Mouse (Mus musculus) frontal cortex, adult (tissue): ENCODE measurements around the gene Npepps.
"Not testable (repeated sequence)": the region's sequence is repeated elsewhere in the genome, so short reads cannot be mapped to it uniquely, and the experiment has no call there.

Experiments
- ATAC-seq: cut with Nextera tagmentation; 2 replicates; pipeline ENCODE4 v1.9.2; 2017; ENCODE audit warnings: mild to moderate bottlenecking, moderate library complexity, mixed read lengths; ENCODE audit not compliant: low TSS enrichment

The Npepps gene

DNA sequence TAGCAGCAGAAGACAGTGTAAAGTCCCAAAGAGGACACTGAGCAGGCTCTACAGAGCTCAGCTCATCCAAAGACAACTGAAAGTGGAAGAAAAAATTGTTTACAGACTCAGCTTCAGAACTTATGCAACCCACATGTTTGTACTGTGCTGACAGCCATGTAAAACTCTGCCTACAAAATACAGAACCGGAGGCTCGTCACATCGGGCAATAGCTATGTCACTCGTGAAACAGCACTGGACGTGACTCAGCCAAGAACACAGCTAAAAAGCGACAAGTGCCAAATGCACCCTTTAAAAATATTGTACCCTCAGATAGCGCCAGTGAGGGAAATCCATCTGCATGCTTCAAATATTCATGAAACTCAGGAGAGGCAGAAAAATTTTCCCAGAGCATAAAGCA, 39.1 kb downstream of the Npepps start:
- ATAC-seq = peak; percentile 59; the same call in 1 of the 2 replicates

DNA sequence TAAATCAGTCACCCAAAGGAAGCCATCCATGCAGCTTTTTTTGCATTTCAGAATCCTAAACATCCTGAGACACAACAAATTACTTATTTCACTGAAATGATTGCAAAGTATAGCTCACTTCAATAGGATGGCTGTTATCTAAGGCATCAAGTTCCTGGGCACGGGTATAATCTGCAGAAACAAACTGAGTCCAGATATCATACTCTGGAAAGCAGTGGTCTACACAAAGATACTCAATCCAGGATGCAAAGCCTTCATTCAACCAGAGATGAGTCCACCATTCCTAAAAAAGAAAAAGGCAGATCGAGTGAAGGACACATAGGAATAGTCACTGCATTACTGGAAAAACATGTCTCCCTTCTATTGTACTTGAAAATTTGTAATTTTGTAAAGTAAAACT, 42.5 kb downstream of the Npepps start:
- ATAC-seq = no peak

DNA sequence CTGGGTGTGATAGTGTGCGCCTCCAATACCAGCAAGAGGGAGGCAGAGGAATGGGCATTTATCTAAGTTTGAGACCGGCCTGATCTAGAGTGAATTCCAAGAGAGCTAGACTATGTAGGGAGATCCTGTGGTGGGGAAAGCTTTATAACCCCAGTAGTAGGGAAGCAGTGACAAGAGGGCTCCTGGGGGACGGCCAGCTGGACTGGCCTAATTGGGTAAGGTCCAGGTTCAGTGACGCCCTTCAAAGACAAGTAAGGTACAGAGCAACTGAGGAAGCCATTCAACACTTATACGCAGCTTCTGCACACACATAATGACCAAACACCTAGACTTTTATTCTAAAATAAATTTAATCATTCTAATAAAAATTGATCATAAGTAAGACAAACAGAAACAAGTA, 48.0 kb downstream of the Npepps start:
- no peak for ATAC-seq

DNA sequence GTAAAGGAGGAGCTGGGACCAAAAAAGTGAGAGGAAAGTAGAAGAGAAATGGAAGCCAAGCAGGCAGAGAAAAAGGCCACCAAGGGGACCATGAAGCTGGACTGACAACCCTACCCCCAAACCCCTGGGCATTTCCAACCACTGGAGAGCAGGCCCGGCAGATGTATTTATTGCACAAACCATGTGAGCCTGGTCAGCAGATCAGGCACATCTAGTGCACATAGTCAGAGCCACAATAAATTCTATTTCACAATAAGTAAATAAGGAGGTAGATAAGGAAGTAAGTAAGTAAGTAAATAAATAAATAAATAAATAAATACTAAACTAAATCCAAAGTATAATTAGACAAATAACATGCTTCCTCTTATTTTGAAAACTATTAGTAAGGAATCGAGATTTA, 51.0 kb downstream of the Npepps start:
- no peak for ATAC-seq

DNA sequence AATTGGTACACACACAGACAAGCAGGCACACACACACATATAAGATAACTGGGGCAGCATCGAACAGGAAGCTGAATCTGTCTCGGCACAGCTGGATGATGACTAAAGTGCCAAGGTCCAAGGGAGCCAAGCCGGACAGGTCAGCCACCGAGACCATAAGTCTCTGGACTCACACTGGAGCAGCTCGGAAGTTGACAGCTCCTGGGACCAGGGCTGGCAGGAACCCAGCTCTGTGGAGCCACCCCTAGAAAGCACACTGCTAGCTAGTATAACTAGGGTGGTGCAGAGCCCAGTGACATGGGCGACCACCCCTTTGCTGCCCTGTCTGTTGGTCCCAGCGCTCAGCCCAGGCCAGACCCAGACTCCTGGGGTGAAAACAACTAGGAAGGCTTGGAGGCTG, 51.5 kb downstream of the Npepps start:
- no peak for ATAC-seq

DNA sequence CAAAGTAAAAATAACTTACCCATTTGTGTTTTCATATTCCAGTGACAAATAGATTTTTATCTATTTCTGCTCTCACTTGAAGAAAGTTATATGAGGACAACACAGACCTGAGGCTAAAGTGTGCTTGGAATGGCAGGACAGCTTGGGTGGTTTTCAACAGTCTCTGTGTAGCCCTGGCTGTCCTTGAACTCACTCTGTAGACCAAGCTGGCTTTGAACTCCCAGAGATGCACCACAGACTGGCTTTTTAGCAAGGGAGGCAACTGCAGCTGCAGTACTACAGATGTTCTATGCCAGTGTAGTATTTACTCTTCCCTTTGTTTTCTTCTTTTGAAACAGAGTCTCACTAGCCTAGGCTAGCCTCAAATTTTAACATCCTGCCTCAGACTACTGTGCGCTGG, 54.3 kb downstream of the Npepps start:
- ATAC-seq = no peak

DNA sequence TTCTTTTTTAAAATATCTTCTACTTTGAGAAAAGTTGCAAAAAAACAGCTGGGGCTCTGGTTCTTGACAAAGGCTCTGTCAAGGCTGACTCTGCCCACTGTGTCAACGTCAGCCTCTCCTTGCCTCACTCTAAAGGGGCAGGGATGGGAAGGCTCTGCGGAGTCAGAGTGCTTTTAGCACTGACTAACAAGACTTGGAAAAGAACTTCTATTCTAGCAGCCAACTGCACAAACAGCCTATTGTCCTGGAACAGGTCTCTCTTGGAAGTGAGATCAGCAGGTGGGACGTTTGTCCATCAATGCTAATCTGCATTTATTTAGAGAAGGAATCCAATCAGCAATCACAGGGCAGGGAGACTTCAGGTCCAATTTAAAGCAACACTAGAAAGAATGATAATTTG, 57.0 kb downstream of the Npepps start:
- no peak for ATAC-seq

DNA sequence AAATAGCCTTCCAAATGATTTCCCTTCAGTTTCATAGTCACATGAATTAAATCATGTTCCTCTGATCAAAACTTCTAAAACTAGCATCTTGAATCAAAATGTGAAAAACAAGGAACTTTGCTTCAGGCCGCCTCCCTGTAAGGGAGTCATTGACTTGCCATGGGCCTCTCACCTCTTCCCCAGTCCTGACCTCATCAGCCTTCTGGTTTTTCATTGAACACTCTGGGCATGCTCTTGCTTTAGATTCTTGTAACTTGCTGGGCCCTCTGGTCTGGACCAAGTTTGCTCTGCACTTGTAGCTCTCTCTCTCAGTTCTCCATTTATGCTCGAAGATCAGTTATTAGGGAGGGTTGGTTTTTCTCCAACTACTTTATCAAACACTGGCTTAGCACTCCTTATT, 58.8 kb downstream of the Npepps start:
- ATAC-seq = no peak

DNA sequence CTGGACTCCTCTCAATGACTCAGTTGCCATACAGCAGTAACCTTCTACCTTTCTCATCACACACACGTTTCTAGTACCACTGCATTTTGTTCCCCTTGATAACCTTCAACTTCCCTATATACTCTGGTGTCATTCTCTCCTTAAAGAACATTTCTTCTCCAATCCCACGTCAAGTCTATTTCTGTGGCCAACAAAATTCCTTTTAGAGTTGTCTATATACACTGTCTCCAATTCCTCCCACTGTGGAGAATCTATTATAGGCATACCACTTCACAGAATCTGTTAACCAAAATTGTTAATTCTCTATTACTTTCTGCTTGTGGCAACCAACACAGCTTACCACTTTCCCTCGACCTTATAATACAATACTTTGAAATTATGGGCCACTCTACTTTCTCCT, 60.2 kb downstream of the Npepps start:
- peak; percentile 91 for ATAC-seq

DNA sequence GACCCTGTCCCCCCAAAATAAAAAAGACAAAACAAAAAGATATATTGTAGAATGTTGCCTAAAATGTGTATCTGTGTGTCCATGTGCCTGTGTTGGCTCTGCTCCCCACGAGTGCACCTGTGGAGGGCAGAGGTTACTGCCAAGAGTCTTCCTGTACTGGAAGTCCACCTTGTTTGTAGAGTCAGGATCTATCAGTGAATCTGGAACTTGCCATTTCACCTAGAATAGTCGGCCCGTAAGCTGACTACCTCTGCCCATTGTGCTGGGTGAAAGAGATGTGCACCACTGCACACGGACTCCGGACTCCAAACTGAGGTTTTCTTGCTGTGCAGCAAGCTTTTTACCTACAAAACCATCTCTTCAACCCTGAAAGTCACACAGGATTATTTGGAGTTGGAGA, 66.0 kb downstream of the Npepps start:
- ATAC-seq = no peak

DNA sequence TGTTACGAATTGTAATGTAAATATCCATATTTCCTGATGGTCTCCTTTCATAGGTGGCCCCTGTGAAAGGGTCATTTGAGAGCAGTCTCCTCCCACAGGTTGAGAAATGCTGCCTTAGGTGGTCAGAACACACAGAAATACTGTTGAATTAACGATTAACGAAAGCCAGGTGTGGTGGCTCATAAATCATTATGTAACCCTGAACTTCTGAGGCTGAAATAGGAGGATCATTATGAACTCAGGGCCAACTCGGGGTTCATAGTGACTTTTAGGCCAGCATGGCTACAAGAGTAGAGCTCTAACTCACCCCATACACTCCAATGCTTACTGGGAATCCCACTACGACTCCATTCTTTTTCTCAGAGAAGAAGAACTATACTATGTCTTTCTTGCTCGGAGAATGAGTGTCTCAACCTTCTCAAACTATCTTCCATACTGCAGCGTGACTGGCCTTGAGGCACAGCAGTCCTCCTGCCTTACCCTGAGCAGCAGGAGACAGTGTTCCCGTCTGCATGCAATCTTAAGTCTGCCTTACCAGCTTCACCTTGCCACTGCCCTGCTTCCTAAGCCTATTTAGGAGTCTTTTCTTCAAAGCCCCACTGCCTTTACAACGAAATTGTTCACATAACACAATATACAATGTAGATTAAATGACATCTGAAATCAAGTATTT, 69.6 kb downstream of the Npepps start:
- no peak for ATAC-seq

DNA sequence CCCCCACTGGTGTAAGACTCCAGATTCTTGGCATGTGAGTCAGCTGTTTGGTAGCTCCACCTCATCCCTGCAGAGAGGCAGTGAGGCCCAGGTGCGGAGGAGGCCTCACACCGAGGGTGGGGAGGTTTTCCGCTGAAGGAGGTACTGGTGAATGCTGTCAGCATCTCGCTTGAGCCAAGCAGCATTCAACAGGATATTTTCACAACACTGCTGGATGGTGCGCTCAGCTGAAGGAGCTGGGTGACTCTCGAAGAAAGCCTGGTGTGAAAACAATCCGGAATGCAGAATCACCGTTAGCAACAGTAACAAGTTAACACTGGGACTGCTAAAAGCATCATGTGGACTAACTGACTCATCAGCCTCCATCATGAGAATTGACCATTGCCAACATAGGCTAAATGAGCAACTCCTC, 73.4 kb downstream of the Npepps start:
- peak; percentile 91 for ATAC-seq

DNA sequence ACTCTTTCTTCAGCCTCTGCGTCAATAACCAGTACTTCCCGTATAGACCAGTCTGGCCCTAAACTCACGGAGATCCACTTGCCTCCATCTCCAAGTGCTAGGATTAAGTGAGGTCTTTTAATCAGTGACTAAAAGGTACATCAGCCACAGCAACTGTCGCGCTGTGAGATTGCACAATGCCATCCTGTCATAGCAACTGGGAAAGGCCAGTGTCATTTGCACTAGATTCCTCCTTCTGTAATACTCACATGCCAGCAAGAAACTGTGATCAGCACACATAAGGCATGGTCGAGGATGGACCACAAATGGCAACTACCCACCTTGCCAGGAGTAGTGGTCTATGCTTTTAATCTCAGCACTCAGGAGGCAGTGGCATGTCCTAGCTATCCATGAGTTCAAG, 80.9 kb downstream of the Npepps start:
- no peak for ATAC-seq

DNA sequence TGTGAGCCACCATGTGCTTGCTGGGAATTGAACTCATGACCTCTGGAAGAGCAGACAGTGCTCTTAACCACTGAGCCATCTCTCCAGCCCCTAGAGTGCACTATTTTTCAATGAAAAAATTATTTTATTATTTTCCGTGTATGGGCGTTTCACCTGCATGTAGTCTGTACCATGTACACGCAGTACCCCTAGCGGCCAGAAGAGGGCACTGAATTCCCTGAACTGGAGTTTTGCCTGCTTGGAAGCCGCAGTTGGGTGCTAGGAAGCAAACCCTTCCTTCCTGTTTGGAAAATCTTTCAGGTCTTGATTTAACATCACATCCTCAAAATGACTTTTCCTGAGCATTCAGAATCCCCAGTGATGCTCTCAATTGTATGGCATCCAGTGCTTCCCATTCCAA, 81.8 kb downstream of the Npepps start:
- ATAC-seq = no peak

DNA sequence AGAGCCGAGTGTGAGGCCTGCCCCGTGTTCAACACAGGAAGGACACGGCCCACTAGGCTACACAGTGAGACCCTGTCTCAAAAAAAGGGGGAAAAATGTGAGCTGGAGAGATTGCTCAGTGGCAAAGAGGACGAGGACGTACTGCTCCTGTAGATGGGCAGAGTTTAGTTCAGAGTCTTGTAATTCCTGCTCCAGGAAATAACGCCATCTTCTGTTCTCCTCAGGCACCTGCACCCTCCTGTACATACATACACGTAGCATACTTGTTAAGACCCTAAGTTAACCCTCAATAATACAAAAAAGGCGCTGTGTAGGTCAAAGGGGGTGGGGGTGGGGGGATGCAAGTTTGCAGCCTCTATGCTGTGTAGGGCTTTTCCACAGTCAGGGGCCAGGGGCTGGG, 83.4 kb downstream of the Npepps start:
- no peak for ATAC-seq

DNA sequence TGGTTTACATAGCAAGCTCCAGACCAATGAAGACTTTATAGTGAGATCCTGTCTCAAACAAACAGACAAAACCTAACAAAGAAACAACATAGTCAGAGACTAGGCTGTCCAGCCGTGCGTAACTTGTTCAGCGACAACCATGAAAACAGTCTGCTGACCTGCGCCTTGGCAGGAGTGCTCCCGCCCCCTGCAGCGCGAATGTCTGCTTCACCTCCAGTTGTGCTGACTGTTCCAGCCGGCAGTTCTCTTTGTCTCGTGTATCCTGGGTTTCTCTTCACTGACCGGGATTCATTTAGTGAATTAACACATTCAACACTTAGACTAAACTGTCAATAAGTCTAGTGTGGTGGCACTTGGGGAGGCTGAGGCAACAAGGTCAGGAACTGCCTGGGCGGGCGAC, 83.9 kb downstream of the Npepps start:
- ATAC-seq = no peak

DNA sequence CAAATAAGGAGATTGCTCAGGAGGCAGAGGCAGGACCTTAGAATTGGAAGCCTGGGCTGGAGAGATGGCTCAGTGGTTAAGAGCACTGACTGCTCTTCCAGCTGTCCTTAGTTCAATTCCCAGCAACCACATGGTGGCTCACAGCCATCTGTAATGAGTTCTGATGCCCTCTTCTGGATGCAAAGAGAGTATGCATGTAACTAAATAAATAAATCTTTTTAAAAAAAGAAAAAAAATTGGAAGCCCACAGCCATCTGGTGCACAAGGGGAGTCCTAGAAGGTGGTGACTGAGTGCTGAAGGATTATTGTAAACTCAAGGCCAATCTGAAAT, 87.9 kb downstream of the Npepps start:
- ATAC-seq = no peak

DNA sequence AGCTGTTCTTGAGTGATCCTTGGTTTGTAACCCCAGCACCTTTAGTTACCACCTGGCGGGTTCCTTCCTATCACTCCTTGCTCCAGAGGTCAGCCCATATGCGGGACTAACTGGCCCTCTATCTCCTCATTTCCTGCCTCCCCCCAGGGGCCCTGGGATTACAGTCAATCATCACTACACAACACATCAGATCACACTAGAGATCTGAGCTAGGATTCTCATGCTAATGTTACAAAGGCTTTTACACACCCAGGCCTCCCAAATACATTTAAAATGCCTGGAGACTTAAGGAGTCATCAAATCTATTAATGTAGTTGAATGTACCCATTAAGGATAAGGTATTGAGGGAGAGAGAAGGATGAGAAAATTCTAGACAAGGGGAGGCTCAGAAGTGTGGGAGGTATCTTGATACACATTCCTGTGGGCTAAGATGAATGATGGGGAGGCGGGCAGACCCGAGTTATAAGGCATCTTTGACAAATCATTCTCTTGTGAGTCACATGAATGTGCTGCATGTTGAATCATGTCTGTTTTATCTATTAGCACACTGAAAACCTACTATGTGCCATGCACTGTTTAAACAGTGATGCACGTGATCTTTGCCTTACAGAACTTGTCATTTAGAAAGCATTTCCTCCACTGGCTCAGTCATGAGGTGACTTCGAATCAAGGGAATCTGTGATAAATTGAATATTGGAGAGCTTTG, 88.4 kb downstream of the Npepps start:
- no peak for ATAC-seq

DNA sequence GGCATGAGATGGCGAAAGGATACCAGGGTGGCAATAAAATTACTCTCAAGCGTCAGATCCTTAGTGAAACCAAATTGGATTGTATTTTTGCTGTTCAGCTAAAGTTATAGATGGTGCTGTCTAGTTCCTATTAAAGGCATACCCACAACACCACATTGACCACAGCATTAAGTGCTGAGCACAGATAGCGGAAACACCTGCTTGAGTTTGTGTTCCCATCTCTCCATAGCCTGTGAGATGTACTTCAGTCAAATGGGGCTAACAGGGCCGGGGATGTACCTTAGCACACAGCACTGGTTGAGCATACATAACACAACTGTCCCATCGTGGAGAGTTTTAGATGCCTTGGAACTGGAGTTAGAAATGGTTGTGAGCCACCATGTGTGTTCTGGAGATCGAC, 89.4 kb downstream of the Npepps start:
- ATAC-seq = no peak

DNA sequence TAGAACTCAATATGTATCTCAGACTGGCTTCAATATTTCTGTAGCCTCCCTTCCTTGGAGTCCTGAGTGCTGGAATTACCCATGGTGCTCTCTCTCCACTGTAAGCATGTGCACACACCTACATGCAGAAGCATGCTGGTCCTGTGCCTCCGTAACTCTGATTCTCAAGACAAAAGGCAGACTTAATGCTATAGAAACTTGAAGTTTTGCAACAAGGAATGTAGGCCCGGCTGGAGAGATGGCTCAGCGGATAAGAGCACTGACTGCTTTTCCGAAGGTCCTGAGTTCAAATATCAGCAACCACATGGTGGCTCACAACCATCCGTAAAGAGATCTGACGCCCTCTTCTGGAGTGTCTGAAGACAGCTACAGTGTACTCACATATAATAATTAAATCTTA, 90.8 kb downstream of the Npepps start:
- not testable (repeated sequence) for ATAC-seq

DNA sequence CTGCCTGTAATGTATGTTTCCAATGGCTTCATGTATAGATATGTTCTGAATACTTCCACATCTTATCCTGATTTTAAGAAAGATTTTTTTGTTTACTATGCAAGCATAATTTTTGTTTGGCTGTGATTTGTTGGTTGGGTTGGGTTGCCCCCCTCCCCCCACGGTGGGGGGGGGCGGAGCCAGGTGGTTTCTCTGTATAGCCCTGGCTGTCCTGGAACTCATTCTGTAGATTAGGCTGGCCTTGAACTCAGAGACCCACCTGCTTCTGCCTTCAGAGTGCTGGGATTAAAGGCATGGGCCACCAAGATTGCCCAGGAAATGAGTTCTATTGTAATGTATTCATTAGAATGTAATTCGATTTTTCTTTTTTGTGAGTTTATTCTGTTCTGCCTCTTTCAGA, 91.2 kb downstream of the Npepps start:
- ATAC-seq = no peak

DNA sequence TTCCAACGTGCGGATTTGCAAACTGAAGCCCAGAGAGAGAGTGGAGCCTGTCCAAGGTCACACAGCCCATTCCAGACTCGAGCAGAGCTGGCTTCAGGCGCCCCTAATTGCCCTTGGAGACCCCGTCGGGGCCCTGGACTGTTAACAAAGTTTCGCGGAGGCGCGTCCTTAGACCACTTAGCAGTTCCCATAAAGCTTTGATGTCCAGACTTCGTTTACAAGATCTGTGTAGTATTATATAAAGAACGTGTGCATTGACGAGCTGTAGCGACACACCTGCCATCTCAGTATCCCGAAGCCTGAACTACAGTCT, 91.8 kb downstream of the Npepps start:
- no peak for ATAC-seq

DNA sequence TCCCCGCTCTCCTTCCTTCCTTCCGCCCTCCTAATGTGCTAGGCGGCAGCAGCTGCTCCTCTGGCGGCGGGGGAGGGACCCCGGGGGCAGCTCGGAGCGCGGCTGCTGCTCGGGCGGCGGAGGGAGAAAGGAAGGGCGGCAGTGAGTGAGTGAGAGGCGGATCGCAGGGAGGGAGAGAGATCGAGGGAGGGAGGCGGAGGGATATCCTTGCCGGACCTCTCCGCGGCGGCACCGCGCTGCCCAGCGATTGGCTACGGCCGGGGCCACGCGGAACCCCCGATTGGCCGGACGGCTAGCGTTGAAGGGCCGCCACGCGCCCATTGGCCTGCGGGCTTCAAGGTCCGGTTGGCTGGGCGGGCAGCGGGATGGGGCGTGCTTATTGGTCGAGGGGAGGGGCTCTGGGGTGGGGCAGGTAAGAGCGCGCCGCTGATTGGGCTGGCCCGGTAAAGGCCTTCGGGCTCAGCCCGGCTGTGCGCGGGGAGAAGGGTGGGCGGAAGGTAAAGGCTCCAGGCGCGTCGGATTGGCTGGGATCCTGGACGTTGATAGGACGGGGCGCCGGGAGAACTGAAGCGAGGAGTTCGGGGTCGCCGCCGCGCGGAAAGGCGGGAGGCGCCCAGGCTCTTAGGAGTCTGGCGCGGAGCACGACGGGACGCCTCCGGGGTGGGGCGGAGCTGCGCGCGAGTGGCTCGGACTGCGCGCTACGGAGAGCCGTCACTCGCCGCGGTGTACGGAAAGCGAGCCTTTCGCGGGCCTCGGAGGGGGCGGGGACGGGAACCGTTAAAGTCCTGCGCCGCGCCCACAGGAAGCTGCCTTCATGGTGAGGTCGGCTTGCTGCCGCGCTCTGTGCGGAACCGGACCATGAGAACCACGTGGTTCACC, 92.4 kb downstream of the Npepps start, which contains the start of gene Kpnb1:
Kpnb1 (minus strand) TSS at position 118 of the 879 bp plus-strand sequence.
- peak; percentile 90 for ATAC-seq
